Mouse (Mus musculus) stomach, embryonic 14.5 days (tissue): ENCODE measurements at regions not wholly inside any gene's neighbourhood (a gene's known extent, or its start where the extent isn't known, plus 50 kb on each side); places are given as distances from the start of the nearest gene placed in this dataset.

Source experiments
- ATAC-seq: fragments of 200-750 bp; cut with Nextera tagmentation; 2 replicates; pipeline ENCODE4 v1.8.0; 2017; ENCODE audit warnings: low read depth, moderate TSS enrichment; ENCODE audit not compliant: insufficient number of reproducible peaks, insufficient read depth, low FRiP score
- H3K27ac ChIP-seq: fragments of 300-500 bp; sonication (generic); 2 replicates; pipeline ENCODE4 v1.5.1; 2014; ENCODE audit warnings: mild to moderate bottlenecking, low read length, moderate library complexity, mixed read lengths
- H3K27me3 ChIP-seq: fragments of 300-500 bp; sonication (generic); 2 replicates; pipeline ENCODE4 v1.6.1; 2014; ENCODE audit warnings: low read length, control low read depth, mixed read lengths; ENCODE audit not compliant: control insufficient read depth, insufficient read depth
- H3K36me3 ChIP-seq: fragments of 300-500 bp; sonication (generic); 2 replicates; pipeline ENCODE4 v1.6.1; 2014; ENCODE audit warnings: mild to moderate bottlenecking, control low read depth, low read length, moderate library complexity, mixed read lengths; ENCODE audit not compliant: control insufficient read depth, insufficient read depth
- H3K4me1 ChIP-seq: fragments of 300-500 bp; sonication (generic); 2 replicates; pipeline ENCODE4 v1.6.1; 2014; ENCODE audit warnings: low read length, control low read depth, mixed read lengths; ENCODE audit not compliant: control insufficient read depth, insufficient read depth
- H3K4me2 ChIP-seq: fragments of 300-500 bp; sonication (generic); replicated peaks from 2 replicates; pipeline ENCODE4 v1.6.1; 2014; ENCODE audit warnings: low read depth, low read length, control low read depth
- H3K4me3 ChIP-seq: fragments of 300-500 bp; sonication (generic); 2 replicates; pipeline ENCODE4 v1.5.1; 2014; ENCODE audit warnings: low read depth, low read length, control low read depth
- H3K9ac ChIP-seq: fragments of 300-500 bp; sonication (generic); replicated peaks from 2 replicates; pipeline ENCODE4 v1.6.1; 2014; ENCODE audit warnings: low read depth, mild to moderate bottlenecking, control low read depth, low read length, moderate library complexity, mixed read lengths
- H3K9me3 ChIP-seq: fragments of 300-500 bp; sonication (generic); 2 replicates; pipeline ENCODE4 v1.6.1; 2016; ENCODE audit warnings: low read depth, low read length, control low read depth; ENCODE audit not compliant: control insufficient read depth
- WGBS: fragments of 180-500 bp; shearing (Covaris S2); extraction: QIAGEN DNeasy Blood & Tissue Kit; methylation state at CpG from one replicate; pipeline ENCODE4 v1.1.7; 2014; 5-methylcytosine and 5-hydroxymethylcytosine counted together

DNA sequence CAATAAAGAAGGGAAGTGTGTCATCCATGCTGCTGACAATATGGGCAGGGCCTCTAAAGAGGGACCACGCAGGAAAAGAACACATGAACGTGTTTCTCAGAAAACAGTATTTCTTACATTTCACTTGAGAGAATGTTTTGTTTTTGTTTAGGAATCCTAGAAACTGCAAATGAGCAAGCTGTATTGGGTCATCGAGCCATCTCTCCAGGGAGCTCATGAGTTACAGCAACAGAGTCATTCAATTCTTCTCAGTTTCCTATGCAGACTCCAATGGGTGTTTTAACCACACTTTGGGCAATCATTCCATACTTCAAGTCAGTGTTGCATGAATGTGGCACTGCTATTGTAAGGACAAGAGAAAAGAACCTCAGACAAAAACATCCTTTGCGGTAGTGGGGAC is 403.6 kb downstream of the Slc22a22 start:
- Histone ChIP-seq H3K4me1 (no peaks in the 10 kb centered on the region), H3K27me3 (no peaks in the 10 kb centered on the region), H3K27ac (no peak overlapping the region), H3K36me3 (no peaks in the 10 kb centered on the region), H3K4me3 (no peak overlapping the region), H3K4me2 (no peak overlapping the region), H3K9ac (no peak overlapping the region), H3K9me3 (no peaks in the 10 kb centered on the region)
- 91% methylated on average over 4 of the region's 4 CpGs for WGBS
- ATAC-seq: no peak

DNA sequence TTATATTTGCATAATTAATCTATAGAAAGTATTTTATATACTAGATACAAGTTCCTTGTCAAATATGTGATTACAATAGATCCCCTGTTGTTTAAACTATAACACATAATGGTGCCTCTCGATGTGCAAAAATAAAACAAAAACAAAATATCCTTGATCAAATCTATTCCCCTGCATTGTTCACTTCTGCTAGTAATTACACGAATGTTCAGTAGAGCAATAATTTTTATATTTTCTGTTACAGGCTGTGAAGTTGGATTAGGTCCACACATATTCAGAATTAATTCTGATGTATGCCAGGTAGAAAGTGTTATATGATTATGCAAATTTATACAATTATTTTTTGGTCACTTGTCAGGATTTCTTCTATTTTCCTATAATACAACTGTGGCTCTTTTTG is 415.9 kb downstream of the Slc22a22 start:
- no peak for ATAC-seq
- WGBS: 87% methylated on average over 2 of the region's 2 CpGs

DNA sequence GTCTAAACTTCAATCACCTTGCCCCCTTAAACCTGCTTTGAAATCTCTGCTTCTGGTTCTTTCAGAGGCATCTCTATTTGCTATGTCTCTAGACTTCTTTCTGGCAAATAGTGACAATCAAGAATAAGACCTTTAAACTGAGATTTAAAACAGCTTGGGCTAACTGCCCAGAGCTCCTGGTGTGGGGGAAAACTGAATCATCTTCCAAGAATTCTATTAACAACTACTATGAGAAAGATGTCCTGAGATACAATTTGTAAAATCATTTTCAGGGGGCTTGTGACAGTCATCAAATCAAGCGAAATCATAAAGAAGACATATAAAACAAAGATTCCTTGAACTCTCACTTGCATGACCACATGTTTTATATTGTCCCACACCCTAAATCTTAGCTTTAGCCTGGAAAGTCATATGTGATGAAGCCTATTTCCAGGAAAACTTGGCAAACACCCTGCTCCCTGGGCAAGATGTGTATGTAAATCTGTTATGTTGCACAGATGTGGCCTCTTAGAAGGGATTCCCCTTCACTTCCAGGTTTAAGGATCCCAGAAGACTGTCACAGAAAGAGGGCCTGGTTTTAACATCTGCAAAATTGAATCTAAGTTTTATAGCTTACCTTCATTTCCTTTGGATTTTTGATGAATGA is 417.8 kb downstream of the Slc22a22 start:
- no peak overlapping the region for H3K9ac ChIP-seq
- H3K4me2 ChIP-seq: no peak overlapping the region
- H3K9me3 ChIP-seq: no peaks in the 10 kb centered on the region
- H3K27ac ChIP-seq: no peak overlapping the region
- no peak for ATAC-seq
- H3K4me3 ChIP-seq: no peak overlapping the region
- no peaks in the 10 kb centered on the region for H3K4me1 ChIP-seq
- 84% methylated on average over 1 of the region's 1 CpGs for WGBS
- H3K27me3 ChIP-seq: no peaks in the 10 kb centered on the region
- H3K36me3 ChIP-seq: no peaks in the 10 kb centered on the region

More for the DNA sequence above, 415.9 kb downstream of the Slc22a22 start:
- Histone ChIP-seq H3K9me3 (no peaks in the 10 kb centered on the region), H3K36me3 (no peaks in the 10 kb centered on the region), H3K4me2 (no peak overlapping the region), H3K9ac (no peak overlapping the region), H3K4me1 (no peaks in the 10 kb centered on the region), H3K27me3 (no peaks in the 10 kb centered on the region), H3K4me3 (no peak overlapping the region), H3K27ac (no peak overlapping the region)

DNA sequence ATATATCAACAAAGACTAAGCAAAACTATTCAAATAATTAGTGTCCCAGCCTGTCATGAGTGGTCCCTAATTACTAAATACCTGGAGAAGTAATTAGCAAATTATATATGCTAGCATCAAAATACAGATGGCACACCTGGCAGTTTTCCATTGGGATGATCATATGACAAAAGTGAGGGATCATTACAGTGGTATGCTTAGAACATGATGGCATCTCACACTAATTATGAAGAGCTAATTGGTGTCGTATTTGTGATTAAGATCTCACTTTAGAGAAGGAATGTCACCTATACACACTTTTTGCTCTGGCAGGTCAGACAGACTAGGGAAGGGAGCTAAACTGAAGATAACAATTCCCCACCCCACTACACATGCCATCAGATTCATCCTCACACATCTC is 425.1 kb downstream of the Slc22a22 start:
- Histone ChIP-seq H3K4me3 (no peak overlapping the region), H3K9ac (no peak overlapping the region), H3K4me1 (no peaks in the 10 kb centered on the region), H3K27ac (no peak overlapping the region), H3K9me3 (no peaks in the 10 kb centered on the region), H3K4me2 (no peak overlapping the region), H3K36me3 (no peaks in the 10 kb centered on the region), H3K27me3 (no peaks in the 10 kb centered on the region)
- no peak for ATAC-seq
- 76% methylated on average over 1 of the region's 1 CpGs for WGBS

DNA sequence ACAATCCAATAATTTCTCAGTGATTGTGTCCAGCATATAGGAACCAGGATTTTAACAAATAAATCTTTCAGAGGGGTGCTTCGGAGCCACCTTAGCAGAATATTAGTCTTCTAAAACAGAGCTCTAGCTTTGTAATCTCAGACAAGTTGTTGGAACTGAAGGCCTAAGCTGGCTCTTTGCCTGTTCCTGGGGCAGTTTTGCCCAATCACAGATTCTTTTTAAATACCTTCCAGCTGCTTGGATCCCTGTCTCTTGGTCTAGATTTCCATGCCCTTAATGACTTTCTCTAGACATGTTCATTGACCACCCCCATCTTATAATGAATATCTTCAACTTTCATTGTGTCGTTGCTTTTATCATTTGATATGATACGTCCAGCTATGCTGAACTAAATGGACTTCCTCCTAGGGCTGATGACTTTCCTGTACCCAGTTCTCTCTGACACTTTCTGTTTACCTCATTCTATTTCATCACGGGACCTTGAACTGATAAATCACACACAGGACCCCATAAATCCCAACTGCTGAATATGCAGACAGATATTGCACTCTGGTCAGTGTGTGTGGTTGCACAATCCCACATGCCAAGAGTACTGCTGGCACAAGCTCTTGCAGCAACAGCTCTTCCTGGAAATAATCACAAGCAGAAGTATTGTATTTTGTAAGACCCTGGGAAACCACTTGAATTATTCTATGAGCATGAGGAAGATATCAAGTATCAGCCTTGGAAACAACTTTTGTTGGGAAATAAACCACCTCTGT is 440.4 kb downstream of the Slc22a22 start:
- Histone ChIP-seq H3K9me3 (no peaks in the 10 kb centered on the region), H3K4me2 (no peak overlapping the region), H3K27me3 (no peaks in the 10 kb centered on the region), H3K27ac (no peak overlapping the region), H3K36me3 (no peaks in the 10 kb centered on the region), H3K4me3 (no peak overlapping the region), H3K4me1 (no peaks in the 10 kb centered on the region), H3K9ac (no peak overlapping the region)
- 83% methylated on average over 4 of the region's 4 CpGs for WGBS
- no peak for ATAC-seq

DNA sequence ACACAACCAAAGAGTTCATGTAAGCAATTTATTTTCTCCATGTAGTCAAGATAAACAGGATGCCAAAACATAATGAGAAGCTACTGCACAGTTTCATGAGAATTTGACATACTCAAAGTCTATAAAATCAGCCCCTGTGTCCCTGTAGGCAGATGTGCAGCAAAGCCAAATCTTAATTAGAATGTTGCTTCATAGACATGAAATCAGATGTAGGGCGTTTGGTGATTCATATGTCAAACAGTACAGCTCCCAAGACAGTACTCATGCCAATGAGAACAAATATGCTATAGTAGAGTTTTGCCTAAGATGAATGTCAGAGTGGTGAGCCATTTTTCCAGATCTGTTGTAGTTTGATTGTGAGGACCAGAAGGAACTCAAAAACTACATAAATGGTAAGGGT is 444.4 kb downstream of the Slc22a22 start:
- 70% methylated on average over 1 of the region's 1 CpGs for WGBS
- no peaks in the 10 kb centered on the region for H3K4me1 ChIP-seq
- no peak overlapping the region for H3K27ac ChIP-seq
- no peak overlapping the region for H3K9ac ChIP-seq
- no peaks in the 10 kb centered on the region for H3K27me3 ChIP-seq
- no peaks in the 10 kb centered on the region for H3K36me3 ChIP-seq
- ATAC-seq: no peak
- H3K4me3 ChIP-seq: no peak overlapping the region
- H3K9me3 ChIP-seq: no peaks in the 10 kb centered on the region
- no peak overlapping the region for H3K4me2 ChIP-seq
